Mouse (Mus musculus) lung, postnatal 0 days (tissue): ENCODE data around the gene Sec16a. TPM values are rescaled to one million over a fixed set of nuclear protein-coding genes. Genes with fewer than 3 reads are reported as not detected.

Experiments
- ATAC-seq: fragments of 200-750 bp; cut with Nextera tagmentation; 2 replicates; pipeline ENCODE4 v1.8.0; 2017; ENCODE audit warnings: moderate library complexity
- DNase-seq: peaks from one replicate; pipeline ENCODE4 v3.0.0-alpha.2; 2016; ENCODE audit warnings: low spot score
- H3K27ac ChIP-seq: fragments of 300-500 bp; sonication (generic); 2 replicates; pipeline ENCODE4 v1.5.1; 2014; ENCODE audit warnings: antibody characterized with exemption, mild to moderate bottlenecking, low read length, mixed read lengths
- H3K27me3 ChIP-seq: fragments of 300-500 bp; sonication (generic); replicated peaks from 2 replicates; pipeline ENCODE4 v1.6.1; 2014; ENCODE audit warnings: low read length, mixed read lengths; ENCODE audit not compliant: insufficient read depth
- H3K36me3 ChIP-seq: fragments of 300-500 bp; sonication (generic); 2 replicates; pipeline ENCODE4 v1.6.1; 2014; ENCODE audit warnings: low read length, mixed read lengths; ENCODE audit not compliant: insufficient read depth
- H3K4me1 ChIP-seq: fragments of 300-500 bp; sonication (generic); 2 replicates; pipeline ENCODE4 v1.6.1; 2014; ENCODE audit warnings: antibody characterized with exemption, low read depth, low read length, mixed read lengths; ENCODE audit not compliant: insufficient read depth
- H3K4me2 ChIP-seq: fragments of 300-500 bp; sonication (generic); replicated peaks from 2 replicates; pipeline ENCODE4 v1.6.1; 2014; ENCODE audit warnings: low read depth, mild to moderate bottlenecking, low read length, moderate library complexity, mixed read lengths
- H3K4me3 ChIP-seq: fragments of 300-500 bp; sonication (generic); 2 replicates; pipeline ENCODE4 v1.5.1; 2014; ENCODE audit warnings: low read depth, low read length
- H3K9ac ChIP-seq: fragments of 300-500 bp; sonication (generic); replicated peaks from 2 replicates; pipeline ENCODE4 v1.6.1; 2014; ENCODE audit warnings: low read depth, mild to moderate bottlenecking
- H3K9me3 ChIP-seq: fragments of 300-500 bp; sonication (generic); 2 replicates; pipeline ENCODE4 v1.6.1; 2016; ENCODE audit warnings: low read length, mixed read lengths
- CTCF ChIP-seq: IDR thresholded peaks from 2 replicates; pipeline ENCODE4 v1.5.1; 2016; ENCODE audit warnings: antibody characterized with exemption, mild to moderate bottlenecking
- EP300 ChIP-seq: IDR thresholded peaks from 2 replicates; pipeline ENCODE4 v1.6.1; 2016; ENCODE audit warnings: antibody characterized with exemption, mild to moderate bottlenecking, control low read depth
- WGBS: fragments of 180-500 bp; shearing (Covaris S2); extraction: QIAGEN DNeasy Blood & Tissue Kit; methylation state at CpG from one replicate; pipeline ENCODE4 v1.1.7; 2014; 5-methylcytosine and 5-hydroxymethylcytosine counted together
- polyA plus RNA-seq: library from polyadenylated mRNA; unstranded; fragments of >200 nt; fragmentation: Nextera tagmentation; extraction: Ambion mirVana; gene quantifications from 2 replicates; pipeline ENCODE4 v1.2.1, GENCODE M21; 2015

The Sec16a gene
- polyA plus RNA-seq, 1 experiment from 2014 or later, result 10.2 TPM

DNA sequence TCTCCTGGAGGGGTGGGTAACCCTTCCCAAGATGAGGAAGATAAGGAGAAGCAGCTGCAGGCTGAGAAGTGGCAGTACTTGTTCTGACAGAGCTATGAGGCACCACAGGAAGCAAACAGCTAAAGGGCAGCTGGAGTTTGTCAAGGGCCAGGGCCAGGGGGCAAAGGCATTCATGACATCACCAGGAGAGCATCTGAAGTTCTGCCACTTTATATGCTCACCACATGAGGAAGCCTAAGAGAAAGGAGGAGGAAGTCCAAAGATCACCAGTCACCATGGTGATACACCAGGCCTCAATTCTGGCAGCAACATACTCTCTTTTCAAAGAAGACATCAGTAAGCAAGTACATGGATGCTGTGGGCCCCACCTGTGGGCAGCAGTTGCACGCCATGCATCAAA lies 21.9 kb downstream of the Sec16a start:
- Histone ChIP-seq H3K4me2 (no peak overlapping the region), H3K4me3 (no peak overlapping the region), H3K27me3 (no peaks in the 10 kb centered on the region), H3K9me3 (no peaks in the 10 kb centered on the region), H3K27ac (no peak overlapping the region), H3K36me3 (peaks cover 69% of the 10 kb centered on the region), H3K9ac (no peak overlapping the region), H3K4me1 (no peaks in the 10 kb centered on the region)
- 86% methylated on average over 1 of the region's 1 CpGs for WGBS
- TF ChIP-seq EP300 (no peak), CTCF (no peak)
- DNase-seq, result no peak
- no peak for ATAC-seq

DNA sequence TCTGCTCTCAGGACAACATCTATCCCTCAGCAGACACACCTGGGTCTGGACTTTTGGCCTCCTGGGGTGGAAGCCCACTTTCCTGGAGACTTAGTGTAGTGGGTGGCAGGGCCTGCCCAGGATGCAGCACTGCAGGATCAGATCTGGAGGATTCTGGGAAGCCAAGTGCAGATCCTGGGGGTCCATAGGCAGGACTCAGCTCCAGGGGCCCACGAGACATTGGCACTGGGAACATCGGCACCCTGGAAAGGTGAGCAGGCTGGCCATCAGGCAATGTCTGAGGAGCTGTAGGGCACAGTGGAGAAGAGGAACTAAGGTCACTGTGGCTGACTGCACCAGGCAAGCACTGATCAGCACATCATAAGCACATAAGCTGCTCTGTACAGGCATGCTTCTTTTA lies 23.0 kb downstream of the Sec16a start:
- DNase-seq, result no peak
- H3K27me3 ChIP-seq, result no peaks in the 10 kb centered on the region
- peaks cover 64% of the 10 kb centered on the region for H3K36me3 ChIP-seq
- no peak overlapping the region for H3K4me2 ChIP-seq
- ATAC-seq, result no peak
- H3K4me1 ChIP-seq, result no peaks in the 10 kb centered on the region
- H3K9me3 ChIP-seq, result no peaks in the 10 kb centered on the region
- no peak overlapping the region for H3K27ac ChIP-seq
- H3K4me3 ChIP-seq, result no peak overlapping the region
- WGBS, result 85% methylated on average over 2 of the region's 2 CpGs
- TF ChIP-seq CTCF (no peak), EP300 (no peak)
- no peak overlapping the region for H3K9ac ChIP-seq

DNA sequence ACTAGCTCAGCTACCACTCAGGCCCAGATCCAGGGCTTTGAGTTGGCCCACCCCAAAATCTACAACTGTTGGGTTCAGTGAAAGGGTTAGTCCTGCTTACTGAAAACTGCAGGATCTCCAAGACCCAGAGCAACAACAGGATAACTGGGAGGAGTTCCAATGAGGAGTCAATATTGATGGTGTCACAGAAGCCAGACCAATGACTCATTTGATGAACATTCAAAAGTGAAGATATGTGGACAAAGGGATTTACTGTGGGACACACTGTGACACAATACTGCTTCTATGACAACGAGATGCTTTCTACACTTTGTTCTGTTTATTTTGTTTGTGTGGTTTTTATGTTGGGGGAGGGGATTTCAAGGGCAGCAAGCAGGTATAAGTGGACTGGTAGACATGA lies 26.9 kb downstream of the Sec16a start:
- Histone ChIP-seq H3K4me3 (no peak overlapping the region), H3K4me2 (no peak overlapping the region), H3K27me3 (no peaks in the 10 kb centered on the region), H3K4me1 (no peaks in the 10 kb centered on the region), H3K36me3 (peaks cover 55% of the 10 kb centered on the region), H3K9me3 (no peaks in the 10 kb centered on the region), H3K9ac (no peak overlapping the region), H3K27ac (no peak overlapping the region)
- DNase-seq (no peak), ATAC-seq (no peak)
- TF ChIP-seq EP300 (no peak), CTCF (no peak)
- 89% methylated on average over 1 of the region's 1 CpGs for WGBS

DNA sequence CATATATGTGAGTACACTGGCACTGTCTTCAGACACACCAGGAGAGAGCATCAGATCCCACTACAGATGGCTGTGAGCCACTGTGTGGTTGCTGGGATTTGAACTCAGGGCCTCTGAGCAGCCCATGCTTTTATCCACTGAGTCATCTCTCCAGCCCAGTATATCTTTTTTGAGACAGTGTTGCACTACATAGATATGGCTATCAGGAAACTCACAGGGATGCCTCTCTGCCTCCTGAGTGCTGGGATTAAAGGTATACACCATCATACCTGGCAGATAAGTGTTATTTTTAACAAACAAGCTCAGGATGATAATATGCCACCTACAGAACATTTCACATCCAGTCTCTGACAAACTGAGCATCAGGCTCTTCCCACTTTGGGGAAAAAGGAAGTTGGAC lies 27.9 kb downstream of the Sec16a start:
- H3K4me3 ChIP-seq, result no peak overlapping the region
- no peaks in the 10 kb centered on the region for H3K4me1 ChIP-seq
- no peak overlapping the region for H3K27ac ChIP-seq
- no peak for TF ChIP-seq CTCF
- no peak for TF ChIP-seq EP300
- H3K27me3 ChIP-seq, result no peaks in the 10 kb centered on the region
- no peak for ATAC-seq
- no peaks in the 10 kb centered on the region for H3K9me3 ChIP-seq
- no peak overlapping the region for H3K4me2 ChIP-seq
- no peak overlapping the region for H3K9ac ChIP-seq
- DNase-seq, result no peak
- peaks cover 49% of the 10 kb centered on the region for H3K36me3 ChIP-seq

DNA sequence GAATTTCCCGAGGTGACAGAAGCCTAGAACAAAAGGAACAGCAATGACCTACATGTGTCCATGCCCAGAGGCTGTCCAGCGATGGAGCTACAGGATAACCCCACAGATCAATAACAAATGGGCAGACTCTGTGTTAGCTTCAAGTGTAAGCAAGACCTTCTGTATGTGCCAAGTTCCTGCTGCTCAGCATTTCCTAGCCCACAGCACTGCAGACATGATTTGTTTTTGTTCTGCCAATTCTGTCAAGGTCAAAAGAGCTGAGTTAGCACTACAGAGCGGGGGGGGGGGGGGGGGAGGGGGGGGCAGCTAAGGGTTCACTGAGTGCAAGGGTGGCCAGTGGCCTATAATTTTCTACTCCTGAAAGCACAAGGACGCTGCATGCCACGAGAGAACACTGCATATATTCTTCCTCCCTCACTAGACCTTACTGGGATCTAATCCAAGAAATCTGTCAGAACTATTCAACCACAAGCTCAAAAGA lies 34.0 kb downstream of the Sec16a start:
- TF ChIP-seq EP300, result no peak
- TF ChIP-seq CTCF, result no peak
- 55% methylated on average over 4 of the region's 5 CpGs for WGBS
- DNase-seq (peak; percentile 45), ATAC-seq (no peak)
- H3K9me3 ChIP-seq, result no peaks in the 10 kb centered on the region
- no peak overlapping the region for H3K9ac ChIP-seq
- H3K4me3 ChIP-seq, result no peak overlapping the region
- no peak overlapping the region for H3K4me2 ChIP-seq
- no peaks in the 10 kb centered on the region for H3K27me3 ChIP-seq
- H3K4me1 ChIP-seq, result peaks cover 11% of the 10 kb centered on the region; the same call in 1 of the 2 replicates
- H3K36me3 ChIP-seq, result peaks cover 24% of the 10 kb centered on the region
- H3K27ac ChIP-seq, result no peak overlapping the region

DNA sequence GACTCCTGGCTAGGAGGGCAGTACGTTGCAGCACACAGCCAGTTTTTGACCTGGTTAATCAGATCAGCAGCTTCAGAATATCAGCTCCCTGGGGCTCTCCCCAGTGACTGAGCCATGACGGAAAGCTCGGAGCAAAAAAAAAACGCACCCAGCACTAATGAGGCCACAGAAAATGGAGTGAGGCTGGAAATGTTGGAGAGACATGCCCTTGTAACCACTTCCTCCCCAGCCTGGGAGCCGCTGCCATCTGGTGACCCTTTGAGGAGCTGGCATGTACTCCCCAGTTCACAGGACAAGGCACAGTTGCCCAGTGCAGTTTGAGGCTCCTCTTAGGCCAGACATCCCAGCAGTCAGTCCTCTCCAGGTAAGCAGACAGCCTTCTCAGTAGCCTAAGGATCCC lies 34.9 kb downstream of the Sec16a start:
- WGBS, result 76% methylated on average over 5 of the region's 5 CpGs
- Histone ChIP-seq H3K9me3 (no peaks in the 10 kb centered on the region), H3K9ac (no peak overlapping the region), H3K4me3 (no peak overlapping the region), H3K27ac (no peak overlapping the region), H3K4me2 (no peak overlapping the region), H3K4me1 (peaks cover 11% of the 10 kb centered on the region; the same call in 1 of the 2 replicates), H3K27me3 (no peaks in the 10 kb centered on the region), H3K36me3 (peaks cover 15% of the 10 kb centered on the region; the same call in 1 of the 2 replicates)
- ATAC-seq (no peak), DNase-seq (no peak)
- no peak for TF ChIP-seq EP300
- TF ChIP-seq CTCF, result peak; percentile 8; the same call in 1 of the 2 replicates

DNA sequence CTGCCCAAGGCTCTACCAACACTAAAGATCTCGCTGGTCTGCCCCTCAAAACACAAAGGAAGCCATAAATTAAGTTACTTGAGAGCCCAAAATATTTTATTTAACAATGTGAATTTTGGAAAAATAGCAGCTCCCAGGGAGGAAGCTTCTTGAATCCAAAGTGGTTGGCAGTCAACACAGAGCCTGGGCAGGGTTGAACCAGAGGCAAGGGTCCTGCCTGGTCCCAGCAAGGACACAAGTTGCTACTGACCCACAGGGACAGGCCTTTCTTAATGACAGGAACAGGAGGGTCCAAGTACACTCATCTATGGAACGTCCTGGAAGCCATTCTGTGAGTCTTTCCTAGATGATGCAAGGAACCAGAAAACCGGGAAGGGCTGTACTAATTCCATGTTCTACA lies 35.7 kb downstream of the Sec16a start:
- 58% methylated on average over 3 of the region's 3 CpGs for WGBS
- H3K9ac ChIP-seq, result peak overlapping the region; percentile 78; the same call in 1 of the 2 replicates
- H3K27ac ChIP-seq, result 0 out of 2 replicates have a peak overlapping the region, but pooled peaks have one; percentile 85
- H3K4me3 ChIP-seq, result peak overlapping the region; percentile 85; the same call in 1 of the 2 replicates
- peaks cover 11% of the 10 kb centered on the region; the same call in 1 of the 2 replicates for H3K4me1 ChIP-seq
- ATAC-seq, result no peak
- TF ChIP-seq CTCF (no peak), EP300 (no peak)
- H3K9me3 ChIP-seq, result no peaks in the 10 kb centered on the region
- H3K4me2 ChIP-seq, result peak overlapping the region; percentile 79
- H3K27me3 ChIP-seq, result no peaks in the 10 kb centered on the region
- DNase-seq, result no peak
- peaks cover 15% of the 10 kb centered on the region; the same call in 1 of the 2 replicates for H3K36me3 ChIP-seq
